Mouse (Mus musculus): ENCODE results near the gene Nxt1. TPM values are rescaled to one million over a fixed set of nuclear protein-coding genes. Genes with fewer than 3 reads are reported as not detected.
A peak's percentile ranks its signal among the peaks of the same experiment; 100 is the strongest.

Nxt1 gene
- 50.4 and 55.5 TPM in 2 replicates for polyA plus RNA-seq (2015; fragmentation: Nextera tagmentation; extraction: Ambion mirVana)

DNA sequence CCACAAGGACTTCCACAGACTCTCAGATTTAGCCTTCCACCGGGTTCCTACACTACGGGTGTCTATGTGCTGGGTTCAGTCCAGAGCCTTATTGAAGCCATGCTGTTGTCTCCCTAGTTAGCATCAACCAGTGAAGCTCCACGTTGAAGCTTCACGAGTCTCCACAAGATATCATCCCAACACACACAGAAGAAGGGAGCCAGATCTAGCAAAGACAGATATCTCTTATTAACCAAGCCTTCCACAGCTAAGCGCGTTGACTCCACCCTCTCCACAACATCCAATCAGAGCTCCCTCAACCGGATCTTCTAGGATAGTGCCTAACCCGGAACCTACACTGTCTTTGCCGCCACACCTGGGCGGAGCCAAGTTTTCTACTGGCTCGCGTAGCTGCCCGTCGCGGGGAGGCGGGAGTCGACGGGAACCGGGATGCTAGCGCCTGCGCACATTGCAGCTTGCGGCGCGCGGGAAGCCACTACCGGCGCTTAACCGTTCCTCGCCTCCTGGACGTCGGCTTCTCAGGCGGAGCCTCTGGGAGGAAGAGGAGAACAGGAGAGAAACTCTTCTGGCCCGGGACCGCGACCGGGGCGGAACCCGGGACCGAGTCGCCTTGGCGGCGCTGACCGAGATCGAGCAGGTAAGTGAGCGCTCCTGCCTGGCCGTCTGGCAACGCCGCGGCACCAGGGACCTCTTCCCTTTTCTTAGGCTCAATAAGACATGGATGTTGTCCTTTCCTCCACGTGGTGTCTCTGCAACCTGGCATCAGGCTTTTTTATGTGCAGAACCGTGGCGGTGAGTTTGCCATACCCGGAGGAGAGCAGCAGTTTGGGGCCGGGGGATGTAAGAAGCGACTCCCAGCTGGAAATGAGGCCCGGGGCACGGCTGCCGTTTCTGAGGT, at the start of gene Nxt1:
Gene Nxt1, plus strand, starts transcription at position 403 of the 898 bp plus-strand sequence.
- peak within 1 kb of the TSS; percentile 81 for H3K27ac ChIP-seq (replicated peaks)
- H3K27me3 ChIP-seq (replicated peaks): 0 out of 2 replicates have a peak, but pooled peaks cover 4% of the 10 kb centered on the region
- H3K4me2 ChIP-seq: peak within 1 kb of the TSS; percentile 86
- peak within 1 kb of the TSS; percentile 95 for H3K9ac ChIP-seq
- H3K4me1 ChIP-seq: peaks cover 33% of the 10 kb centered on the region
- ATAC-seq (ENCODE audit: extremely low read depth, insufficient number of reproducible peaks, low FRiP score, low TSS enrichment): peak; percentile 100
- under 1% methylated on average over 58 of the region's 58 CpGs for WGBS
- H3K4me3 ChIP-seq: peak within 1 kb of the TSS; percentile 94
- H3K36me3 ChIP-seq: peaks cover 25% of the 10 kb centered on the region
- H3K9me3 ChIP-seq: no peaks in the 10 kb centered on the region

DNA sequence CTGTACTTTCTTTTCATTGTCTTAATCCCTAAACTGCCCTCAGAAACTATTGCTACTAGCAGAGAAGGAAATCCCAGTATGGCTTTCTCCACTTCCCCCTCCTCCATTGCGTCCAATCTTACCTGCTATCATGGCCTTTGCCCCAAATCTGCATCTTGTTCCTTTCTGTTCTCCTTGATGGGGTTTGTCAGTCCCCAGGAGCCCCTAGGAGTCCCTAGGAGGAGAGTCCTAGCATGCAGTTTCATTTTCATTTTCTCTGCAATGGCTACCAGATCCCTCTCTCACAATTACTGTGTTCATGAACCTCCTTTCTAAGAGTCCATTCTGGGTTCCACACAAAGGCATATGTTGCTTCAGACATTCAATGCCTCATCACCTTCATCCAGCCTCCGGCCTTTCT, 49.3 kb upstream of the Nxt1 start:
- no peaks in the 10 kb centered on the region for H3K36me3 ChIP-seq

DNA sequence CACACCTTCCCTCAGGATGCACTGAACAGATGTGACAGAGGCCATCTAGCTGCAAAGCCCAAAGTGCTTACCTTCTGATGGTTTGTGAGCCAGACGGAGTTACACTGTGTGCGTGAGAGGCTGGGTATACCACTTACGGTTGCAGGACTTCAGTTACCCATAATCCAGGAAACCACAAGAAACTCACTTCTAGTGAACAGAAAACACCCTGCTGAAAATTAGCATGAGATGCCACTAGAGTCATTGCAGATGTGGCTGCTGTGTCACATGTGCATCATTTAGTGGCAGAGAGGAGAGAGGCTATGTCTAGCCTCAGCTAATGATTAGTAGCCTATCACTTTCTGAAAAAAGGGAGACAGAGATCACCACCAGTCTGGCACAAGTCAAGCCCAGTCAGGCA, 47.9 kb upstream of the Nxt1 start:
- Histone ChIP-seq H3K27ac (replicated peaks) (no peak overlapping the region), H3K27me3 (replicated peaks) (0 out of 2 replicates have a peak, but pooled peaks cover 5% of the 10 kb centered on the region), H3K9me3 (no peaks in the 10 kb centered on the region), H3K4me3 (no peak overlapping the region), H3K4me2 (no peak overlapping the region), H3K4me1 (no peaks in the 10 kb centered on the region), H3K9ac (no peak overlapping the region), H3K36me3 (no peaks in the 10 kb centered on the region)
- ATAC-seq (ENCODE audit: extremely low read depth, insufficient number of reproducible peaks, low FRiP score, low TSS enrichment): no peak
- WGBS: 91% methylated on average over 3 of the region's 3 CpGs

More for the DNA sequence above, 49.3 kb upstream of the Nxt1 start:
- Histone ChIP-seq H3K4me1 (no peaks in the 10 kb centered on the region), H3K9ac (no peak overlapping the region), H3K4me3 (no peak overlapping the region), H3K9me3 (no peaks in the 10 kb centered on the region), H3K4me2 (no peak overlapping the region), H3K27ac (replicated peaks) (no peak overlapping the region), H3K27me3 (replicated peaks) (no peaks in the 10 kb centered on the region)
- 74% methylated on average over 2 of the region's 2 CpGs for WGBS
- no peak for ATAC-seq (ENCODE audit: extremely low read depth, insufficient number of reproducible peaks, low FRiP score, low TSS enrichment)

DNA sequence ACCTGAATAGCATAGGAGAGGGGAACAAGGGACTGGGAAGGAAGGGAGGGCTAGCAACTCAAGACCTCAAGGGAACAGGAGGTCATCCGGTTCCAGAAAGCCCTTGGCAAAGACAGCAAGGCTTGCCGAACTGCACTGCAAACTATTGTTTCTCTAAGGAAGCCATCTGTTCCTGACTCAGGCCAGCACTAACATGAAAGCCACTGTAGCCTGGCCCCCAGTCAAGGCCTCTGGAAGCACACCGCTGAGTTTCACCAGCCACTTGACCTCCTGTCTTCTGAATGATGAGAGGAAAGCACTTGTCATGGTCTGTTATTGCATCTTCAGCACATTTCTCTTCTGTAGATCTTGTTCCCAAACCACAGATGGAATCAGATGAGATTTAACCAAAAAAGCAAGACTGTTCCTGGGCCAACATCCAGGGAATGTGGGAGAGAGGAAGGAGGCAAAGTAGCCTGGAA, 45.4 kb upstream of the Nxt1 start:
- Histone ChIP-seq H3K9ac (no peak overlapping the region), H3K4me2 (no peak overlapping the region), H3K4me3 (no peak overlapping the region), H3K27me3 (replicated peaks) (0 out of 2 replicates have a peak, but pooled peaks cover 5% of the 10 kb centered on the region), H3K4me1 (no peaks in the 10 kb centered on the region), H3K9me3 (no peaks in the 10 kb centered on the region), H3K27ac (replicated peaks) (peak overlapping the region; percentile 32; the same call in 1 of the 2 replicates), H3K36me3 (no peaks in the 10 kb centered on the region)
- 65% methylated on average over 3 of the region's 3 CpGs for WGBS
- ATAC-seq (ENCODE audit: extremely low read depth, insufficient number of reproducible peaks, low FRiP score, low TSS enrichment): no peak

DNA sequence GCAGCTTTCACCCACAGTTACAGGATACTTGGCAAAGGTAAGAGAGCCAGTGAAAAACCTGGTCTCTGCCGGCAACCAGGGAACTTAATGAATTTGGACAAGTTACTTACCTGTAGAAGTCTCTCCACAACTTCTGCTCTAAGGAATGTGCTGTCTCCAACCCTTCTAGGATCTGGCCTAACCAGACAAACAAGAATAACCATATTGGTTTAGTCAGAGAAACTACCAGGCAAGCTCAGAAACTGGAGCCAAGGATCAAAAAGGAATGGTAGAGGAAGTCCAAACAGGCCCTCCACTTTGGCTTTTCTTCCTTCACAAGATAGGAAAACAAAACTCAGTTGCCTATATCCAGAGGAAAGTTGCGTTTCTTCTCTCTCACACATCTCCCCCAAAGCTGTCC, 41.4 kb upstream of the Nxt1 start:
- no peak overlapping the region for H3K4me3 ChIP-seq
- 66% methylated on average over 2 of the region's 2 CpGs for WGBS
- no peak overlapping the region for H3K4me2 ChIP-seq
- no peaks in the 10 kb centered on the region for H3K36me3 ChIP-seq
- H3K27ac ChIP-seq (replicated peaks): no peak overlapping the region
- 0 out of 2 replicates have a peak, but pooled peaks cover 5% of the 10 kb centered on the region for H3K27me3 ChIP-seq (replicated peaks)
- no peak for ATAC-seq (ENCODE audit: extremely low read depth, insufficient number of reproducible peaks, low FRiP score, low TSS enrichment)
- no peak overlapping the region for H3K9ac ChIP-seq
- H3K4me1 ChIP-seq: no peaks in the 10 kb centered on the region
- H3K9me3 ChIP-seq: no peaks in the 10 kb centered on the region

DNA sequence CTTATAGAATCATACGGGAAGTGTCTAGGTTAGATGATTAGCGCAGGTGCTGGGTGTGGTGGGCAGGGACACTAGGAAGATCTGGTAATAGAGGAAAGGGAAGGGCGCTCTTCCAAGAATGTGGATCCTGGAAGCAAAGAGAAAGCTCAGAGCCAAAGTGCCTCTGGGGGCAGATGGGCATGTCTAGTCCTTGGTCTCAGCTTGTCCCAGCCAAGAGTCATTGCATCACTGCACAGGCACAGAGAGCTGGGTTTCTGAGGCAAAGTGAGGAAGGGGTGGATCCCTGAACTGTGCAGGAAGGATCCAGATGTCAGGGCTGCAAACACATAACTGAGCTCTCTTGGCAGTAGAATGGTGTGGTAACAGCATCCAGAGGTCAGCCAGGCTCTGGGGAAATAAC, 40.8 kb upstream of the Nxt1 start:
- Histone ChIP-seq H3K9me3 (no peaks in the 10 kb centered on the region), H3K27me3 (replicated peaks) (0 out of 2 replicates have a peak, but pooled peaks cover 5% of the 10 kb centered on the region), H3K36me3 (no peaks in the 10 kb centered on the region), H3K4me2 (no peak overlapping the region), H3K4me3 (no peak overlapping the region), H3K27ac (replicated peaks) (no peak overlapping the region), H3K4me1 (no peaks in the 10 kb centered on the region), H3K9ac (no peak overlapping the region)
- no peak; the same call in 1 of the 2 replicates for ATAC-seq (ENCODE audit: extremely low read depth, insufficient number of reproducible peaks, low FRiP score, low TSS enrichment)
- 89% methylated on average over 3 of the region's 3 CpGs for WGBS

GRCm38 (mm10) chr2:148634466-148634865, 37.9 kb upstream of the Nxt1 start:
- H3K9me3 ChIP-seq: no peaks in the 10 kb centered on the region
- no peak overlapping the region for H3K9ac ChIP-seq
- 69% methylated on average over 4 of the region's 4 CpGs for WGBS
- no peak overlapping the region for H3K27ac ChIP-seq (replicated peaks)
- H3K4me2 ChIP-seq: no peak overlapping the region
- no peaks in the 10 kb centered on the region for H3K4me1 ChIP-seq
- H3K4me3 ChIP-seq: no peak overlapping the region
- H3K36me3 ChIP-seq: no peaks in the 10 kb centered on the region
- no peak for ATAC-seq (ENCODE audit: extremely low read depth, insufficient number of reproducible peaks, low FRiP score, low TSS enrichment)
- no peaks in the 10 kb centered on the region for H3K27me3 ChIP-seq (replicated peaks)

- H3K9ac ChIP-seq: no peak overlapping the region
- H3K4me1 ChIP-seq: no peaks in the 10 kb centered on the region
- 44% methylated on average over 1 of the region's 1 CpGs for WGBS
- H3K4me3 ChIP-seq: no peak overlapping the region
- no peak overlapping the region for H3K27ac ChIP-seq (replicated peaks)
- no peak for ATAC-seq (ENCODE audit: extremely low read depth, insufficient number of reproducible peaks, low FRiP score, low TSS enrichment)
- no peaks in the 10 kb centered on the region for H3K9me3 ChIP-seq
- H3K4me2 ChIP-seq: no peak overlapping the region
- H3K36me3 ChIP-seq: no peaks in the 10 kb centered on the region
- H3K27me3 ChIP-seq (replicated peaks): no peaks in the 10 kb centered on the region
These were observed 29.6 kb upstream of the Nxt1 start for GRCm38 (mm10) chr2:148642610-148643370.

DNA sequence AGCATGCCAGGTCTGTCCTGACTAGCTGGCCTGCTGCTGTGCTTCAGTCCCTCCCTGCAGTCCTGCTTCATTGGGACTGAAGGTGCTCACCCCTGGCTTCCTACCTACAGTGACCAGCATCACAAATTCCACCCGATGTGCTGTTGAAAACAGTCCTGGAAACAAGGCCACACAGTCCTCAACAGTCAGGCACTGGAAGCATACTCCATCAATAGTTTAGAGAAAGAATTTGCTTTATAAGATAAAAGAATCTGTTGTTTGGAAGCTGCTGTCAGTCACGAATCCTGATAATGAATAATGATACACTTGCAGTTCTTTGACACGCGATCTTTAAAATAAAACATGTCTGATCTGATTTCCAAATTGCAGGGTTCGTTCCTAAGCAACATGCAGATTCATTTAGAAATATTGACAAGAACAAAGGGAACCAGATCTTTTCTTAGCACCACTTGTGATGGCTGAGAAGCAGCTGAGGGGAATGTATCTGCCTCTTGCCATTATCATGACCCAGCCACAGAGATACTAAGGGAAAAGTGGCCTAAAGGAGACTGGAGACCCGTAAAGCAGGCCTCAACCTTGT, 27.9 kb upstream of the Nxt1 start:
- Histone ChIP-seq H3K4me2 (no peak overlapping the region), H3K9ac (no peak overlapping the region), H3K4me1 (no peaks in the 10 kb centered on the region), H3K27me3 (replicated peaks) (no peaks in the 10 kb centered on the region), H3K4me3 (no peak overlapping the region), H3K27ac (replicated peaks) (no peak overlapping the region), H3K36me3 (no peaks in the 10 kb centered on the region), H3K9me3 (no peaks in the 10 kb centered on the region)
- WGBS: 62% methylated on average over 6 of the region's 6 CpGs
- ATAC-seq (ENCODE audit: extremely low read depth, insufficient number of reproducible peaks, low FRiP score, low TSS enrichment): no peak

- no peak overlapping the region for H3K4me3 ChIP-seq
- no peak overlapping the region for H3K9ac ChIP-seq
- H3K36me3 ChIP-seq: no peaks in the 10 kb centered on the region
- ATAC-seq (ENCODE audit: extremely low read depth, insufficient number of reproducible peaks, low FRiP score, low TSS enrichment): no peak
- no peaks in the 10 kb centered on the region for H3K9me3 ChIP-seq
- H3K4me1 ChIP-seq: no peaks in the 10 kb centered on the region
- H3K27me3 ChIP-seq (replicated peaks): no peaks in the 10 kb centered on the region; the same call in 1 of the 2 replicates
- WGBS: 39% methylated on average over 3 of the region's 3 CpGs
- H3K4me2 ChIP-seq: no peak overlapping the region
- no peak overlapping the region for H3K27ac ChIP-seq (replicated peaks)
These were observed 21.6 kb upstream of the Nxt1 start for GRCm38 (mm10) chr2:148650587-148651357.
